Mouse (Mus musculus): ENCODE data around the gene Tmem18.

Gene Tmem18

DNA sequence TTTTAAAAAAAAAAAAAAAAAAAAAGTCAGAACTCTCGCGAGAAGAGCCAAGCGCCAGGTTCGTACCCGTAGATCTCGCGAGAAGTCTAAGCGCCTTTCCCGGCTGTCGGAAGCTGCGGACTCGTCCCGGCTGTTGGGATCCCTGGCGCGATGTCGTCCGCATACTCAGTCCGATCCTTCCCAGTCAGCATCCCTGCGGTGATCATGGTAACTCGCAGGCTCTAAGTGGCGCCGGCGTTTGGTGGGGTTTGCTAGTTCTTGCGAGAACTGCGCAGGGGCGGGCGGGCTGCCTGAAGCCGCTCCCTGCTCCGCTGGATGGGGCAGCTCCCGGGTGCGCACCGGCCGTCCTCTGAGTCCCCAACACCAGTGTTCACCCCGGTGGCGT is at the start of gene Tmem18:
Gene Tmem18 (plus strand): TSS at position 71 of the 385 bp plus-strand sequence.
- DNase-seq (ENCODE audit: low spot score in 2 of 2): peak; percentile 86

DNA sequence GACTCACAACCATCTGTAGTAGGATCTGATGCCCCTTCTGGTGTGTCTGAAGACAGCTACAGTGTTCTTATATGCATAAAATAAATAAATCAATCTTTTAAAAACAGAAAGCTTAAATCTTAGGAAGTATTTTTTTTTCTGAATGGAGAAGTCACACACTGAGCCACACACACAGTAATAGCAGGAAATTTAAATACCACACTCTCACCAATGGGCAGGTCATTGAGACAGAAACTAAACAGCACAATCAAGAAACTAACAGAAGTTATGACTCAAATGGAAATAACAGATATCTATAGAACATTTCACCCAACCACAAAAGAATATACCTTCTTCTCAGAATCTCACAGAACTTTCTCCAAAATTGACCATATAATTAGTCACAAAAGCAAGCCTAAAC is 26.9 kb upstream of the Tmem18 start:
- no peak for DNase-seq (ENCODE audit: low spot score in 2 of 2)

DNA sequence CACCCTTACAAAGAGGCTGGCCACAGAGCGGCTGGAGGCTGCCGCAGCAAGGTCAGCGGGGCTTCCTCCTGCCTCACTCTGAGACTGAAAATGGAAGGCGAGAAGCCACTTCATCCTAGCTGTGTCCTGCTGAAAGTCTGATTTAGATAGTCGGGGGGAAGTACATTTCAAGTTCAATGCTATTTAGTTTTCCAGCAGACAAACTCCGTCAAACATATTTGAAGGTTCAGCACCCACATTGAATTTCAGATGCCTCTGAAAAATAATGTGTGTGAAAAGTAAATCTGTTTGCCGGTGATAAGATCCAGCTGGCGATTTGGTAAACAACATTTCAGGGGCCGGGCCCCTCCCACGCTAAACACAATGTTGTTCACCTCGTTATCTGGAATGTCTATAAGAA is 22.8 kb upstream of the Tmem18 start:
- no peak for DNase-seq (ENCODE audit: low spot score in 2 of 2)

DNA sequence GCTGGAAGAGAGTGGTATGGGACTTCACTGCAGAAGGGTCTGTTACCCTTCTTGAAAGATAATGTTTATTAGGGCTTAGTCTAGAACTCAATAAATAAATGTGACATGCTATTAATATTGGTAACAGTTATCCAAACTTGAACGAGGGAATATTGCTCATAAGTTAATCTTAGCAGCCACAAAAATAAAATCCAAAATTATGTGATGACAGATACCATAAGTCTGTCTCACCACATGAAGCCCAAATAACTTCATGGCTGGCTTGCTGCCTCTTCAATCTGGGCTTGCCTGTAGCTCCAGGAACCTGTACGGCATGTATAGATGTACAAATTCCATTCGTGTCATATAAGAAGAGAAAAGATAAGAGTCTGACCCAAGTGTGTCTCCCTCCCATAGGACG is 12.2 kb upstream of the Tmem18 start:
- no peak for DNase-seq (ENCODE audit: low spot score in 2 of 2)

DNA sequence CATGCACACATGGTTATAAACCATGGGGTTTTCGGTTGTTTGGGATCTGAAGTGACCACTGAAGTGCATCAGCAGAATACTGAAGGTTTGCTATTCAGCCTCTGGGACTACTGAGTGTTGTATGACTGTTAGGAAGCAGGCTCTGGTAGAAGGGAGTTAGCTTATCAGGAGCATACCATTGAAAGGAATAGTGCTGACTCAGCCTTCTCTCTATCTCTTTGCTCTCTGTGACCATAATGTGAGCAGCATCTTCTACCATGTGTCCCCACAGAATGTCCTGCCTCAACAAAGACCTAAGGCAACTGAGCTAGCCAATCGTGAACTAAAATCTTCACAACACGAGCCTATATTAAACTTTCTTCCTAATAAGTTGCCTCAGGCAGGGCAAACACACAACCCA is 8.3 kb upstream of the Tmem18 start:
- DNase-seq (ENCODE audit: low spot score in 2 of 2): no peak

DNA sequence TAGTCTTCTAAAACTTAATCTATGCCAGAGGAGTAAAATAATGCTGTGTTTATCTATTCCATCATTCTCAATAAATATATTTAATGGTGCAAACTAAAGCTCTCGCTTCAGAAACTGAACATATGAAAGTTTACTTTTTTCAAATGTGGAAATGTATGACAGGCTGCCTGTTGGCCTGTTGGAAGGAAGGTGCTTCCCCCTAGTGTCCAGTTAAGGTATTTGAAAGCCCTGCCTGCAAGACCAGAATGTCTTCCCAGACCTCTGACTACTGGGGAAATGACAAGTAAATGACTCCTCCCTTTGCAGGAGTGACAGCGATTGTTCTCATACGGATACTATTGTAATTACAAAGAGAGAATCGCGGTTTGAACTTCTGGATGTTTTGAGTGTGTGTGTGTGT is 6.2 kb upstream of the Tmem18 start:
- DNase-seq (ENCODE audit: low spot score in 2 of 2): peak in 1 of 2 experiments; percentile 68

DNA sequence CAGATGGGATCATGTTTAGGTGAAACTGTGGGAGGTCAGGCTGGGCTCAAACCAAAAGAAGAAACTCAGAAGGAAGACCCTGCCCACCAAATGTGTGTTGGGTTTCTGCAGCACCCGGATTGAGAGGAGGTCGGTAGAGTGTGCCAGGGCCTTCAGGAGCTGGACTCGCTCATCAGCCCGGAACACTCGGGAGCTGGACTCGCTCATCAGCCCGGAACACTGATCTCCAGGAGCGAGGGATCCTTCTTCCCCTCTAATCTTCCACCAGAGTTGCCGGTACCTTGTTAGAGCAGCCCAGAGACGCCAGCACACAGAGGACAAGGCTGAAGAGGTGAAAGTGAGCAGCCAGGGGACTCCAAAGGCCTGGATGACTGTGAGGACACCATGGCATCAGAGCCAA is 2.9 kb upstream of the Tmem18 start:
- DNase-seq (ENCODE audit: low spot score in 2 of 2): no peak

DNA sequence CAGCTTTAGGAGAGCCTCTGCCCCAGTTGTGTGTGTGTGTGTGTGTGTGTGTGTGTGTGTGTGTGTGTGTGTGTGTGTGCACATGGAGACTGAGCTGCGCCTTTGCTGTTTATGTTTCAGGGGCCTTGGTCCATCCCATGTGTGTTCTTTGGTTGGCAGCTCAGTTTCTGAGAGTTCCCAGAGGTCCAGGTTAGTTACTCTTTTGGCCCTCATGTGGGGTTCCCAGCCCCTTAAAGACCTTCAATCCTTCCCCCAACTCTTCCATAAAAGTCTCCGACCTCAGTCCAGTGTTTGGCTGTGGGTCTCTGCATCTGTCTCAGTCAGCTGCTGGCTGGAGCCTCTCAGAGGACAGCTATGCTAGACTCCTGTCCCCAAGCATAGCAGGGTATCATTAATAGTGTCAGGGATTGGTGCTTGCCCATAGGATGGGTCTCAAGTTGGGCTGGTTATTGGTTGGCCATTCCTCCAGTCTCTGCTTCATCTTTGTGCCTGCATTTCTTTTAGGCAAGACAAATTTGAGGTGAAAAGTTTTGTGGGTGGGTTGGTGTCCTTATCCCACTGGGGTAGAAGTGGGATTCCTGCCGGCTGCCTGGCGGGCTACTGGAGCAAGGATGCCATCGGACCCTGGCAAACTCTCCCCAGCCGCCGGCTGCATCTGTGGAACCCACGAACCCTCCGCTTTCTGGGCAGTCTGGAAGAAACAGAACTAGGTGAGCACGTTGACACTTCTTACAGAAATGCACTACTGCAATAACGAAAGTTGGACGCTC is 455 bp upstream of the Tmem18 start:
- peak in 1 of 2 experiments; percentile 27 for DNase-seq (ENCODE audit: low spot score in 2 of 2)

DNA sequence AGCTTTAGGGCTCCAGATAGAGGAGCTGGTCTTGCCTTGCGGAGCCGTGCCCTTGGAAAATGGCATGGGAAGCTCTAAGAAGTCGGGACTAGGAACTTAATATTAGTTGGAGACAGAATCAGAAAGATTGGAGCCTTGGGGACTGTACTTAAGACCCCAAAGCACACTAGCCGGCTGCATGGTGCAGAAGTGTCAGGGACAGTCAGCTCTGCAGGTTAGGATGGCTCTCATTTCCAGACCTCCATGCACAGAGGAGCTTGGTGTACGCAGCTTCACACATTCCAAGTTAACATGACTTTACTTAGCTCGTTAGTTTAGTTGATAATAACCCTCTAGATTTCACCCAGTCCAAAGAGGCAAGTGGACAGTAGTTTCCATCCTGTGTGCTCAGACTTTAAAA is 637 bp downstream of the Tmem18 start:
- no peak for DNase-seq (ENCODE audit: low spot score in 2 of 2)

DNA sequence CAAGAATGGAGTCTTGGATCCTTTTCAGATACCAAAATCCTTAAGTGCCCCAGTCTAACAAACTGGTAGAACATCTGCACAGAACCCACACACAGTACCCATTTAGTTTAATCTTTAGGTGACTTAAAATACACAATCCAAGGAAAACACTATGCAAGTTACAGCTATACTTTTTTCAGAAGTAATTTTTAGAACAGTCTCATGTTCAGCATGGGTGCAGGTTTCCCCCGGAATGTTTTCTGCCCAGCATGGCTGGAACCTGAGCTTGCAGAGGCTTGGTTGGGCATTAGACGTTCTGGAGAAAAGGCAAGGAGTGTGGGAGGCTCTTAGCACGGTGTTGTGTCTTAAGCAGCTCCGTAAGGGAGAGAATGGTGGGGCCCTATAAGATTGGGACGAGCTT is 7.6 kb downstream of the Tmem18 start:
- no peak for DNase-seq (ENCODE audit: low spot score in 2 of 2)

DNA sequence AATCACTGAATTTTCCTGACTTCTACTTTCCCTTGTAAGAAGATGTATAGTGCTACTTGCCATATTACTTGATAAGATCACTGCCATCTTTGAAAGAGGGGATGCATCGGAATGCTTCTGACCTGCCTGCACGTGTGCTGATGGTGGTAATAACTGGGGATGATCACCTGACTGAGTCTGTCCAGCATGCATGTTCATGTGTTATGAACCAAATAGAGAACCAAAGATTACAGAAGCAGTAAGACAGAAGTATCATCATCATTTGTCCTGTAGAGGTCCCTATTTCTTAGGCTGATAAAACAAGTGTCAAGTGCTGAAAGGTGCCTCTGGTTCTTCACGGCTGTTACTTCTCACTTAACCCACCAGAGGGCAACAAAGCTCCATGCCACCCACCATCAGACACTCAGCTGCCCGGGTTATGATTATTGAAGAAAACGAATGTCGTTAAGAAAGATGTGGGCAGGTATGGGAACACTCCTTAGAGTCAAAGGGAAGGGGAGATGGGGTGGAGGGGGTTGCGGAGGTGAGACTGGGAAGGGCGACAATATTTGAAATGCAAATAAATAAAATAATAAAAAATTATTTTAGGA is 12.7 kb downstream of the Tmem18 start:
- DNase-seq (ENCODE audit: low spot score in 2 of 2): peak; percentile 49 to 54

DNA sequence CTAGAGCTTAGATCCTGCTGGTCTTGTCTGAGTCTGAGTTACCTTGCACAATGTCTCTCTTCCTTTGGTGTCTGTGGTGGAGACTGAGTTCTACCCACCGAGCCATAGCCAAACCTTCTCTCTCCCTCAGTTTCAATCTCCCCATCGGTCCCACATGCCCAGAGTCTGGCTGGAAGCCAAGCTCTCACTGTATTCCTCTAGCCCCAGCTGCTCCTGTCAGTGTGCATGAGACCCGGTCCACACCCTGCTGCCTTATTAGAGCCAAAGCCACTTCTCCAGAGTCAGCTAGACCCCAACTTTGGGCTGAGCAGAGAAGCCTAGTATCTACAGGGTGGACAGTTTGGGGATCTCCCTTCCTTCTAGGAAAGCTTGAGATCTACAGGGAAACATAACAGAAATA is 14.7 kb downstream of the Tmem18 start:
- no peak for DNase-seq (ENCODE audit: low spot score in 2 of 2)

DNA sequence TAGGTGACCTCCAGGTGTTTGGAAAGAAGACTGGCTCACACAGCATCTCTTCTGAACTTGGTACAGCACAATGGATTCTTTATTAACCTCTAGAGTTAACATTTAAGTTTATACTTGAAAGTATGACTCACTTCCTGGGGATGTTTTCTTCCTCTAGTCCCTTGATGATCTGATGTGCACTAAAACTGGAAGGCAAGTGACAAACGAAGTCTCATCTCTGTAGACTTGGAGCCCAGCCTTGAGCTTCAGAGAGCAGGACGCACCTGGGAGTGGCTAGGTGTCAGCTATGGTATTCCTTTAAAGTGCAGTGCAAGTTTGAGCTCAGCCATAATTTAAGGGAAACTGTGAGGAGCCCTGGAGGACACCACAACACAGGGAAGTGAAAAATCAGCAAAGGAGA is 15.2 kb downstream of the Tmem18 start:
- DNase-seq (ENCODE audit: low spot score in 2 of 2): no peak

DNA sequence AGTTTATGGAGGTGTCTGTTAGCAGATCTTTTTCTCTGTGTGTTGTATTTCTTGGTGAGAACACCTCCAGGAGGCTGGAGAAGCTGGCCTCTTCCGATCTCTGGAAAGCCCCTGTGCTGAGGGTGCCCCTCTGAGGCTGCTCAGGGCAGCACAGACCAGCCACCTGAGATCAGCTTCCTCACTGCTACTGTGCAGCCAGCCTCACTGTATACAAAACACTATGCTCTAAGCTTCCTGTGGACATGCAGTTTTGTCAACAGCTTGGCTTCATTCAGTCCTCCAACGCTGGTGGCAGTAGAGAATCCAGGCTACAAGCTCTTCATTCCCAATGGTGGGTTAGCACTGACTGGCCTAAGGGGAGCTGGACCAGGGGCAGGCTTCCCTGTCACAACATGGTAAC is 15.8 kb downstream of the Tmem18 start:
- no peak for DNase-seq (ENCODE audit: low spot score in 2 of 2)

DNA sequence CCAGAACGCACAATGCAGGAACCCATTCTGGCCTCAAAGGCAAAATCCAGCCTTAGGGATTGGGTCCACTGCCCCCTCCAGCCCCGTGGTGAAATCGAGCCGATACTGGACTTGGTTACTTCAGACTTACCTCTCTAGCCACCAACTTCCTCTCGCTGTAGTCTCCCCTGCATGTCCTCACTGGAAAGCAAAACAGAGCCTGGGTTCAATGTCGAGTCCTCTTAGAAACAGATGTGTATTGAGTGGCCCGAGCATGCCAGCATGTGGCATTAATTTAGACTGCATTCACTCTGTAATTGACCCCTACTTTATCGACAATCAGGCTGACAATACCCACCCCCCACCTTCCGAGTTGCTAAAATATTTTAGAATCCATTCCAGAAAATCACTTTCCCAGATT is 19.8 kb downstream of the Tmem18 start:
- DNase-seq (ENCODE audit: low spot score in 2 of 2): no peak

DNA sequence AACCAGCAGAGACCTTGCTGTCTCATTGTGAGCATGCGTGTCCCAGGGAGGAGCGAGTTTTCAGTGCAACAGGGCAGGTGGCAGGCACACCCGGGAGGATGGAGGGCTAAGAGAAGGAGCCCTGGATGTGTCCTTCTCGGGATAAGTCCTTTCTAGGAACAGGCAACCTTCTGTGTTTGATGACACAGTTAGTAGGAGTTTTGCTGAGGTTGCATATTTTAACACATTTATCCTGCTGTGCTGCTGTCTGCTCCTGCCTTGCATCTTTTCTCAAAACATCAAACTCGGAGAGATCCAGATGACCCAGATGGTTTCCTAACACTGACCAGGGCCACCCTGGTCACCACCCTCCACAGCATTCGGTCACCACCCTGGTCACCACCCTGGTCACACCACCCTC is 20.6 kb downstream of the Tmem18 start:
- DNase-seq (ENCODE audit: low spot score in 2 of 2): no peak

DNA sequence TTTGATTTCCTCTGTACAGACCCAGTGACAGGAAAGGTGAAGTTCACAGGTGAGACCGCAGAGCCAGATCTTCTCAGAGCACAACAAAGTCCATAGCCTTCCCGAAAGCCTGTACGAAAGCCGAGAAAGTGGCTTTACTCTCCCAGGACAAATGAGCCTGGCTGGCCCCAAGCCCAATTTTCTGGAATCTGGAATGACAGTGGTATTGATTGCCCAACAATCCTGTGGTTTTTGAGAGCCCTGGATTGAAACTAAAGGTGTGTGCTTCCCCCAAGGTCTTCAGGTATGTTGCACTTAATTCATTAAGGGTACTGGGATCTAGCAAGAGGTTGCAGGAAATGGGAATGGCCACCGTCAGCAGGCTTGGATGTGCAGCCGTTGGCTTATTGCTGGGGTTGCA is 21.7 kb downstream of the Tmem18 start:
- DNase-seq (ENCODE audit: low spot score in 2 of 2): no peak

DNA sequence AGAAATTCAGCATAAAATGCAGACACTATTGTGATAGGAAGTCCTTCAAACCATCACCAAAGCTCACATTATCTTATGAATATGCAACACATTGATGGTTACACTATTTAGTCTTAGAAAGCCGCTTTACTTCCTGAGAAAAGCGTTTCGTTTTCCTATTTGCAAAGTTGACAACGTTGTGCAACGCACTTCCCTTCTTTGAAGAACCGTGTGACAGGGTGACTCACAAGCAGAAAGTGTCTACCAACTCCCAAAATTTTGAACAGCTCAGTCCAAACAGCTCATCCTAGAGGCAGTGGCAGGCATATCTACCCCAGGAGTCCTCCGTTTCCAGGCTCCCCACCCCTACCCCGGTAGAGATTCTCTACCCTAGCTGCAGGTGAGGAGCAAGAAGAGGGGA is 22.5 kb downstream of the Tmem18 start:
- no peak for DNase-seq (ENCODE audit: low spot score in 2 of 2)

DNA sequence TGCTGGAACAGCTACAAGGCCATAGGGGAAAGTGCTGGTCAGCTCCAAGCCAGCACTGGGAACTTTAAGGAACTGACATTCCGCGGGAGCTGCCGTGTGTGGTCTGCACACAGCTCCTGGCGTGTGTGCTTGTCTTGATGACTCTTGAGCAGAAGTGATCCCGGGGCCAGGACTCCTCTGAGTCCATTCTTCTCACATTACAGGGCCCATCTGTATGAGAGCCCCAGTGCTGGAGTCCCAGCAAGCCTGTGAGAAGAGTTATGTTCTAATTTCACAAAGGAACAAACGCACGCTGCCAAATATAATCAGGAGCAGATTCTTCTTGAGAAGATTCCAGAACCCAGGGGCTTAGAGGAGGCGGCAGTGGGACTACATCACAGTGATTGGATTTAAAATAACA is 34.2 kb downstream of the Tmem18 start:
- peak in 1 of 2 experiments; percentile 16 for DNase-seq (ENCODE audit: low spot score in 2 of 2)

DNA sequence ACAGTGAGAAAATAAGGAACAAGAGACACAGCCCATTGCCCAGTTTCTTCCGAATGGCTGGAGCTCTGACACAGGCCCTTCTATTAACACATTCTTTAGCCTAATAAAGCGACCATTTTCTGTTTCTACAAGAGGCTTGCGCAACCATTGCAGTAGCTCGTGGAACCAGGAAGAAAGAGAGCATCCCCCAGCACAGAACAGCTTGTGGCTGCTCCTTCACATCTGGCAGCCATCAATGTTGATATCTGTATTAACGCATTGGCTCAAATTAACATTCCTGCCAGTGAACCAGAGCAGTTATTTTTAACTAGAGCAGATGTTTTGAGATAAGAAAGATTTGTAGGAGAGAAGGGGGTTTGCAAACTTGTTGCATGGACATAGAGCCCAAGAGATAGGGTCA is 44.2 kb downstream of the Tmem18 start:
- no peak for DNase-seq (ENCODE audit: low spot score in 2 of 2)

DNA sequence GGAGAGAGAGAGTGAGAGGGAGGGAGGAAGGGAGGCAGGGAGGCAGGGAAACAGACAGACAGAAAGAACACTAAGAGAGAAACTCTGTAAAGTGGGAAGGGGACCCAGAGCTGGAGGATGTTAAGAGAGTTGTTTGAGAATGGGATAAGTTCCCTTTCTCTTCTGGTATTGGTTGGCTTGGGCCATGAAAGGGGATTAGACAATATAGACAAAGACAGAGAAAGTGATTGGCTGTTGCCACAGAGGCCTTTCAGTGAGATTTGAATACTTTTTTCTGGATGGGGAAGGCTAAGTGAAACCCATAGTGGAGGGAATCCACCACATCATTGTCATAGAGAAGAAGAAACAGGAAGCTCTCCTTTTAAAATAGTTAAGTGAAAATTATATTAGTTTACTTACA is 50.3 kb downstream of the Tmem18 start:
- DNase-seq (ENCODE audit: low spot score in 2 of 2): no peak

Measured in frontal cortex, postnatal 10 days (tissue).